Mouse (Mus musculus): ENCODE measurements around the gene Ascl2.

- no peak for TF ChIP-seq CTCF (IDR thresholded peaks at IDR 0.05; ENCODE audit: extremely low read depth, insufficient read depth, low read length)
- TF ChIP-seq POLR2A (IDR thresholded peaks at IDR 0.05; ENCODE audit: extremely low read depth, insufficient read depth, low read length): no peak
These were observed 39.4 kb upstream of the Ascl2 start for GRCm38 (mm10) chr7:143008370-143008926.
